ENCODE assay signal across 8 mouse cellular contexts in genomic region chr1:167393683-167394492, GRCm38 (mm10). TPM values are rescaled to one million over a fixed set of nuclear protein-coding genes. Genes with fewer than 3 reads are reported as not detected.
DNase-seq lines count a peak whose midpoint lies in the region; ATAC-seq and TF ChIP-seq lines count a peak whose summit lies in the region.

Gene Mgst3 (minus strand): TSS chr1:167393841.

- H3K36me3 ChIP-seq in CH12.LX (replicated peaks in 1 of 2; ENCODE audit: control insufficient read depth in 1 of 2, insufficient read depth in 1 of 2, low read length in 1 of 2): no peaks in the 10 kb centered on the region
- H3K36me3 ChIP-seq in forebrain, embryonic 11.5 days (ENCODE audit: control insufficient read depth, insufficient read depth, low read length): no peaks in the 10 kb centered on the region
- no peaks in the 10 kb centered on the region for H3K36me3 ChIP-seq in heart, embryonic 16.5 days (ENCODE audit: control insufficient read depth, insufficient read depth)
- H3K36me3 ChIP-seq in liver, embryonic 15.5 days (replicated peaks): peaks cover 23% of the 10 kb centered on the region
- no peaks in the 10 kb centered on the region for H3K36me3 ChIP-seq in neural tube, embryonic 12.5 days

- H3K79me2 ChIP-seq in CH12.LX (replicated peaks; ENCODE audit: control insufficient read depth, extremely low read depth, insufficient read depth, poor library complexity, severe bottlenecking): no peaks in the 10 kb centered on the region

- H3K4me2 ChIP-seq in CH12.LX (ENCODE audit: insufficient read depth, low read depth, poor library complexity, severe bottlenecking): peak within 1 kb of the TSS; percentile 96
- peak within 1 kb of the TSS; percentile 79 for H3K4me2 ChIP-seq in forebrain, embryonic 11.5 days (ENCODE audit: low read depth, low read length, severe bottlenecking)
- peak within 1 kb of the TSS; percentile 83 for H3K4me2 ChIP-seq in heart, embryonic 16.5 days (ENCODE audit: low read depth, low read length)
- H3K4me2 ChIP-seq in liver, embryonic 15.5 days: peak within 1 kb of the TSS; percentile 79
- peak within 1 kb of the TSS; percentile 85 for H3K4me2 ChIP-seq in neural tube, embryonic 12.5 days (replicated peaks)

- H3K27me3 ChIP-seq in CH12.LX (replicated peaks): peaks cover 77% of the 10 kb centered on the region
- peaks cover 7% of the 10 kb centered on the region; the same call in 1 of the 2 replicates for H3K27me3 ChIP-seq in forebrain, embryonic 11.5 days (ENCODE audit: control insufficient read depth, insufficient read depth, low read length)
- H3K27me3 ChIP-seq in heart, embryonic 16.5 days (ENCODE audit: control insufficient read depth, insufficient read depth, low read length): peaks cover 2% of the 10 kb centered on the region; the same call in 1 of the 2 replicates
- peaks cover 20% of the 10 kb centered on the region for H3K27me3 ChIP-seq in liver, embryonic 15.5 days
- peaks cover 10% of the 10 kb centered on the region; the same call in 1 of the 2 replicates for H3K27me3 ChIP-seq in neural tube, embryonic 12.5 days (replicated peaks)

- H3K9me3 ChIP-seq in CH12.LX (replicated peaks; ENCODE audit: low read length): no peaks in the 10 kb centered on the region
- no peaks in the 10 kb centered on the region for H3K9me3 ChIP-seq in forebrain, embryonic 11.5 days (ENCODE audit: control insufficient read depth, low read length)
- no peaks in the 10 kb centered on the region for H3K9me3 ChIP-seq in heart, embryonic 16.5 days (replicated peaks; ENCODE audit: control insufficient read depth, low read length)
- H3K9me3 ChIP-seq in liver, embryonic 15.5 days (replicated peaks): no peaks in the 10 kb centered on the region
- H3K9me3 ChIP-seq in neural tube, embryonic 12.5 days: no peaks in the 10 kb centered on the region

- peak in 1 of 2 experiments; percentile 74; a peak in 2 of 4 replicates for TF ChIP-seq CTCF in CH12.LX (conservative IDR thresholded peaks at IDR 0.05 in 1 of 2, IDR thresholded peaks at IDR 0.05 in 1 of 2; ENCODE audit: low read depth in 2 of 2, low read length in 2 of 2)

- under 1% methylated on average over 45 of the region's 45 CpGs for WGBS in forebrain, embryonic 11.5 days
- WGBS in heart, embryonic 16.5 days: under 1% methylated on average over 45 of the region's 45 CpGs
- WGBS in liver, embryonic 15.5 days (ENCODE audit: insufficient replicate concordance): under 1% methylated on average over 45 of the region's 45 CpGs
- WGBS in neural tube, embryonic 12.5 days: under 1% methylated on average over 45 of the region's 45 CpGs

- peaks cover 0 to 16% of the 10 kb centered on the region in 2 experiments; a peak in 2 of 4 replicates for H3K4me1 ChIP-seq in CH12.LX (ENCODE audit: control insufficient read depth in 1 of 2, insufficient read depth in 2 of 2)
- H3K4me1 ChIP-seq in forebrain, embryonic 11.5 days (replicated peaks; ENCODE audit: control insufficient read depth, insufficient read depth, low read length): peaks cover 4% of the 10 kb centered on the region; the same call in 1 of the 2 replicates
- peaks cover 11% of the 10 kb centered on the region; the same call in 1 of the 2 replicates for H3K4me1 ChIP-seq in heart, embryonic 16.5 days (ENCODE audit: control insufficient read depth, insufficient read depth, low read length)
- peaks cover 49% of the 10 kb centered on the region for H3K4me1 ChIP-seq in liver, embryonic 15.5 days (replicated peaks)
- peaks cover 12% of the 10 kb centered on the region for H3K4me1 ChIP-seq in neural tube, embryonic 12.5 days

- peak; percentile 96 for DNase-seq in CH12.LX (ENCODE audit: extremely low read depth)
- peak; percentile 96 for DNase-seq in c-Kit-positive CD71-positive TER-119-negative erythroid progenitor cells, embryonic 14.5 days (ENCODE audit: low read depth)
- DNase-seq in forebrain, embryonic 11.5 days (ENCODE audit: low spot score): peak; percentile 95
- DNase-seq in kidney, postnatal 36 days: peak; percentile 96 to 98
- peak; percentile 95 for DNase-seq in telencephalon, adult 2 months (ENCODE audit: low read depth, low spot score)

- no peak for TF ChIP-seq EP300 in CH12.LX (IDR thresholded peaks at IDR 0.05; ENCODE audit: low read length)

- peak; percentile 94 for ATAC-seq in forebrain, embryonic 11.5 days (replicated peaks; ENCODE audit: low FRiP score)
- ATAC-seq in heart, embryonic 16.5 days (replicated peaks; ENCODE audit: extremely low read depth, insufficient read depth, low FRiP score): peak; percentile 95
- peak; percentile 91 for ATAC-seq in liver, embryonic 15.5 days (ENCODE audit: insufficient read depth)
- peak; percentile 96 for ATAC-seq in neural tube, embryonic 12.5 days (ENCODE audit: low FRiP score, low read depth)

- dilution Hi-C loops in CH12.LX (cut with MboI; ENCODE audit: extremely low pct_ligation_motif_present, extremely low pct_unique_long_range_greater_than_20kb, low sequenced_read_pairs): no loop called here

- TF ChIP-seq RAD21 in CH12.LX (IDR thresholded peaks at IDR 0.05; ENCODE audit: low read depth, low read length): peak; percentile 42

- in situ Hi-C loops in CH12.LX (cut with MboI; ENCODE audit: low pct_ligation_motif_present, low pct_unique_long_range_greater_than_20kb, low sequenced_read_pairs): no loop called here

- no peak within 1 kb of the TSS for H3K27ac ChIP-seq in CH12.LX (ENCODE audit: insufficient read depth, low read depth)
- peak within 1 kb of the TSS; percentile 60; the same call in 1 of the 2 replicates for H3K27ac ChIP-seq in forebrain, embryonic 11.5 days (ENCODE audit: low read depth, low read length)
- peak within 1 kb of the TSS; percentile 84 for H3K27ac ChIP-seq in heart, embryonic 16.5 days (ENCODE audit: low read length)
- H3K27ac ChIP-seq in liver, embryonic 15.5 days (replicated peaks): peak within 1 kb of the TSS; percentile 93
- H3K27ac ChIP-seq in neural tube, embryonic 12.5 days: no peak within 1 kb of the TSS; the same call in 1 of the 2 replicates

- TF ChIP-seq POLR2A in CH12.LX (IDR thresholded peaks at IDR 0.05; ENCODE audit: low read depth, low read length): peak; percentile 89

- peak within 1 kb of the TSS; percentile 80 for H3K9ac ChIP-seq in CH12.LX (ENCODE audit: insufficient read depth, low read depth)
- peak within 1 kb of the TSS; percentile 85 for H3K9ac ChIP-seq in forebrain, embryonic 11.5 days (ENCODE audit: low read length)
- H3K9ac ChIP-seq in heart, embryonic 16.5 days (ENCODE audit: low read length): peak within 1 kb of the TSS; percentile 88
- H3K9ac ChIP-seq in liver, embryonic 15.5 days: peak within 1 kb of the TSS; percentile 83
- H3K9ac ChIP-seq in neural tube, embryonic 12.5 days: peak within 1 kb of the TSS; percentile 70

- H3K4me3 ChIP-seq in CH12.LX (replicated peaks in 1 of 3; ENCODE audit: low read depth in 2 of 3, low read length in 2 of 3, poor library complexity in 1 of 3): peak within 1 kb of the TSS; percentile 61 to 84 (median 72)
- peak within 1 kb of the TSS; percentile 65 for H3K4me3 ChIP-seq in forebrain, embryonic 11.5 days (ENCODE audit: low read depth, low read length)
- peak within 1 kb of the TSS; percentile 83 for H3K4me3 ChIP-seq in heart, embryonic 16.5 days (ENCODE audit: low read length)
- peak within 1 kb of the TSS; percentile 79 for H3K4me3 ChIP-seq in liver, embryonic 15.5 days (replicated peaks)
- peak within 1 kb of the TSS; percentile 63 for H3K4me3 ChIP-seq in neural tube, embryonic 12.5 days

TF ChIP-seq in CH12.LX, 34 proteins besides CTCF, POLR2A, EP300 and RAD21 (continues in another document):
- TF ChIP-seq USF1 (IDR thresholded peaks at IDR 0.05; ENCODE audit: low read depth, low read length) (no peak), USF2 (conservative IDR thresholded peaks at IDR 0.05; ENCODE audit: low read depth, low read length) (no peak), NRF1 (IDR thresholded peaks at IDR 0.05; ENCODE audit: low read depth, low read length) (peak; percentile 92), HCFC1 (IDR thresholded peaks at IDR 0.05; ENCODE audit: low read depth, low read length) (peak; percentile 87), RCOR1 (conservative IDR thresholded peaks at IDR 0.05; ENCODE audit: low read depth, low read length) (no peak), ZMIZ1 (IDR thresholded peaks at IDR 0.05; ENCODE audit: low read depth, low read length) (no peak), CHD2 (IDR thresholded peaks at IDR 0.05; ENCODE audit: low read length) (no peak), ETS1 (conservative IDR thresholded peaks at IDR 0.05; ENCODE audit: low read depth, low read length) (no peak), JUN (IDR thresholded peaks at IDR 0.05; ENCODE audit: insufficient read depth, low read depth, low read length) (no peak), ELF1 (IDR thresholded peaks at IDR 0.05; ENCODE audit: low read depth, low read length) (peak; percentile 48; the same call in 1 of the 2 replicates), UBTF (IDR thresholded peaks at IDR 0.05; ENCODE audit: low read depth, low read length) (no peak), PAX5 (IDR thresholded peaks at IDR 0.05; ENCODE audit: low read length) (no peak), SIN3A (IDR thresholded peaks at IDR 0.05; ENCODE audit: low read length) (no peak; the same call in 1 of the 2 replicates), GABPA (IDR thresholded peaks at IDR 0.05; ENCODE audit: insufficient replicate concordance, low read depth, low read length) (no peak; the same call in 1 of the 2 replicates), MEF2A (IDR thresholded peaks at IDR 0.05; ENCODE audit: borderline replicate concordance, low read depth, low read length) (peak; percentile 46; the same call in 1 of the 2 replicates), MAZ (IDR thresholded peaks at IDR 0.05; ENCODE audit: low read depth, low read length) (peak; percentile 55; the same call in 1 of the 2 replicates), ZC3H11A (IDR thresholded peaks at IDR 0.05; ENCODE audit: low read depth, low read length) (no peak), MAX (IDR thresholded peaks at IDR 0.05; ENCODE audit: low read length) (no peak), CHD1 (IDR thresholded peaks at IDR 0.05; ENCODE audit: low read depth, low read length) (no peak), MAFK (IDR thresholded peaks at IDR 0.05; ENCODE audit: insufficient replicate concordance, low read length) (no peak), MYC (IDR thresholded peaks at IDR 0.05; ENCODE audit: low read depth, low read length) (peak; percentile 21; the same call in 1 of the 2 replicates), POLR2AphosphoS2 (IDR thresholded peaks at IDR 0.05; ENCODE audit: low read depth, low read length) (no peak)

RNA-seq across cellular contexts. Expression of gene Mgst3, which starts in this region (rescaled TPM):
- total RNA-seq in CH12.LX (2012; rRNA removed): 1.0 and 1.4 TPM in 2 replicates
- not detected in 2 replicates for total RNA-seq in CH12.LX (2014; rRNA removed)
- not detected in 2 replicates for polyA plus RNA-seq in CH12.LX (2012; ENCODE audit: insufficient read length, low read depth)
- 51.8 and 54.0 TPM in 2 replicates for polyA plus RNA-seq in forebrain, embryonic 11.5 days (2014; fragmentation: Nextera tagmentation; extraction: Ambion mirVana)
- polyA plus RNA-seq in heart, embryonic 16.5 days (2015; fragmentation: Nextera tagmentation; extraction: Ambion mirVana): 191 and 198 TPM in 2 replicates
- 392 and 404 TPM in 2 replicates for polyA plus RNA-seq in liver, embryonic 15.5 days (2015; fragmentation: Nextera tagmentation; extraction: Ambion mirVana)
- 72.0 and 76.5 TPM in 2 replicates for polyA plus RNA-seq in neural tube, embryonic 12.5 days (2016; fragmentation: Nextera tagmentation; extraction: Ambion mirVana)

Comparison
In these comparisons a context has a peak if more than half of its experiments do, and no peak if none do; other contexts are left out.
1. RNA of gene Mgst3 (polyA plus RNA-seq): 392 to 404 TPM in liver, embryonic 15.5 days, 191 to 198 TPM in heart, embryonic 16.5 days, 72.0 to 76.5 TPM in neural tube, embryonic 12.5 days and 51.8 to 54.0 TPM in forebrain, embryonic 11.5 days; not detected in CH12.LX; every median in the first group is over 10 times any median in the second.
2. H3K27ac ChIP-seq: peak in forebrain, embryonic 11.5 days (single experiment), heart, embryonic 16.5 days (single experiment) and liver, embryonic 15.5 days (single experiment); none in CH12.LX (single experiment) and neural tube, embryonic 12.5 days (single experiment).
3. Peak in every context shown above with its lines, with median percentiles within 50 percentile points of each other: DNase-seq, H3K4me2 ChIP-seq, H3K4me3 ChIP-seq, H3K9ac ChIP-seq and ATAC-seq.